Mouse (Mus musculus) forelimb bud, embryonic 11.5 days (tissue): ENCODE measurements at regions not wholly inside any gene's neighbourhood (a gene's known extent, or its start where the extent isn't known, plus 50 kb on each side); places are given as distances from the start of the nearest gene placed in this dataset.

ENCODE experiments used
- DNase-seq: peaks from one replicate; pipeline ENCODE4 v3.0.0-alpha.2; 2012; ENCODE audit warnings: low read depth, low spot score

DNA sequence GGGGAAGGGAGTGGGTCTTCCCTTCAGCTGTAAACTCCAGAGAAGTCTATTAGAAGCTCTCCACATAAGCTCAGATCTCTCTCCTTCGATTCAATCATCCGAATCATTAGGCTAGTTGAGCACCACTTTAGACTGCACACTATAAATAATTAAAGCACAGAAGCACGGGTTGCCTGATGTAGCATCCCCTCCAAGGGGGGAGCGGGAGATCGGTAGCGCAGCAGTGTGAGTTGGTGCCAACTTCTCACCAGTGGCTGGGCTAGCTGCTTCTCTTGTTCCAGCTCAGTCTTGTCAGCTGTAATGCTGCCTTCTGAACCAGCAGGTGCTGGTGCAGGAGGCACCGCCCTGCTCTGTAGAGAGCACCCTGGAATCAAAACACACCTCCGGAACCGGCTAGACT is 78.6 kb downstream of the A830031A19Rik start:
- DNase-seq = no peak

DNA sequence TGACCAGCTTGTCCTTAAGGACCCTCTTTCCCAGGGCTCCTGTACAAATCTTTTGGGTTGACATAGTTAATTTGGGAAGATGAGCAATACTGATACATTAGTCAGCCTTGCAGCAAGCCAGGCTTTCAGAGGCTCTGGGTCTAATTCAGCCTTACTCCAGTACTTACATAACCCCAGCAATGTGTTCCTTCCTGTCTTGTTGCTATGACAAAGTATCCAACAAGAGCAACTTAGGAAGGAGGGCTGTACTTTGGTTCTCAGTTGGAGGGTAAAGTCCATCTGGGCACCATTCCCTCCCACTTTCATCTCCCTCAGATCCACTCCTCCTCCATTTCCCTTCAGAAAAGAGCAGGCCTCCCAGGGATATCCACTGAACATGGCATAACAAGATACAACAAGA is 80.7 kb downstream of the A830031A19Rik start:
- DNase-seq = no peak

DNA sequence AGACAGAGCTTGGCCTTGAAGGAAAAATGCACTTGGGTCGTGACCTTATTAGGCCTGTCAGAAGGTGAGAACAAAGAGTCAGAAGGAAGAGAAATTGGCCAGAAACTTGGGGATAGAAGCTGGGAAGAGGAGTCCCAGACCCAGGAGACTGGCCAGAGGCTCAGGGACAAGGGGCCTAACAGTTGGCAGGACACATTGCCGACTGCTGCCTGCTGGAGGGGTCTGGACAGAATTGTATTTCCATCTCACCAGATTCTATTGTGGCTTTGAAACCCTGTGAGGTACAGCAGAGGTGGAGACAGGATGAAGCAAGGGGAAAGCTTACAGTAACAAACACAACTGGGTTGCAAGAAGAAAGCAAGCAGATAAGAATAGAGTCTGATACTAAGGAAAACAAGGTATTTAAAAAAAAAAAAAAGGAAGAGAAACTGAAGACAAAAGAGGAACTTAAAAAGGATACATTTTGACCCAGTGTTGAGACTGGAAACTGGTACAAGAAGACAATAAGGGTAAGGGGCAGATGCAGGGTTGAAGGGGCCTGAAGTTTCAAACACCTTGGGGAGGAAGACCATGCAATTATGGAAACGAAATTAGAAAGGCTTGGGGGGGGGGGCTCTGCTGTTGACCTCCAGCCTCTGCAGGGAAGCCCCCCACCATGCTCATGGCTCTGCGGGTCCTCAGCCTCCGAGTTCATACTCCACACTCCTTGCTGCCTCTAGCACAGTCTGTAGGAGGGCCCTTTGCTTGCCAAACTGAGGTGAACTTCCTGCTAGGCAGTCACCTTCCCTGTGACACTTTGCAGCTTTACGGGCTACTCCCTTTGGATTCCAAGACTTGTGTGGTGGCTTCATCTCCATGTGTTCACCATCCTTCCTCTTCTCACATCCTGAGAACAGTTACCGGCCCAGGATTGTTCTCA is 87.1 kb downstream of the A830031A19Rik start:
- DNase-seq = no peak

DNA sequence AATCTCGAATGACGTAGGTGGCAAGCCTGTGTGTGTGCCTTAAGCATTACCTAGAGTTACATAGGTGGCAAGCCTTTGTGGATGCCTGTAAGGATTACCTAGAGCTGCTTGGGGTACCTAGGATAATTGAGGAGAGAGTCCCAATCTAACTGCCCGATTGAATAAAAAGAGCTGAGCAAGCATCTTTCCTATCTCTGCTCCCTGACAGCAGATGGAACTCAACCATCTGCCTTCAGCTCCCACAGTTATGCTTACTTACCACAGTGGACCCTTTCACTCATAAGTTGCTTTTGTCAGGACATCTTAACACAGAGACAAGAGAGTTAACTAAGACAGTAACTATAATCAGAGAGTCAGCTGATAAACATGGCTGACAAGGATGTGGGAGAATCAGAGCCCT is 89.6 kb downstream of the A830031A19Rik start:
- DNase-seq = no peak

DNA sequence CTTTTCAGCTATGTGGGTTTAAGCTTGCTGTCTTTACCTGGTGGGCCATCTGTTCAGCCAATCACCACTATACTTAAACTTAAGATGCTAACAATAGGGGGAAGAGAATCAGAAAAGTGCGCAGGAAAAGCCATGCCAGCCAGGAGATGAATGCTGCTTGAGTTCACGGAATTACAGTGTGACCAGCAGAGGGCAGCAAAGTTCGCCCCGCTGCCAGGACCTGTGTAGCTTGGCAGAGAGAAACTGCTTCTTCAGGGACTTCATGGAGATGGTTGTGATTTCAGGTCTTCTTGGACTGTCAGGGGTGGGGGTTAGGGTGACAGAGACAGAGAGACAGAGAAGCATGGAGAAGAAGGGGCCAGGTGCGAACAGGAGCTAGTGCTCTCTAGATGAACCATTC is 84.3 kb upstream of the Papolg start:
- peak; percentile 82 for DNase-seq

DNA sequence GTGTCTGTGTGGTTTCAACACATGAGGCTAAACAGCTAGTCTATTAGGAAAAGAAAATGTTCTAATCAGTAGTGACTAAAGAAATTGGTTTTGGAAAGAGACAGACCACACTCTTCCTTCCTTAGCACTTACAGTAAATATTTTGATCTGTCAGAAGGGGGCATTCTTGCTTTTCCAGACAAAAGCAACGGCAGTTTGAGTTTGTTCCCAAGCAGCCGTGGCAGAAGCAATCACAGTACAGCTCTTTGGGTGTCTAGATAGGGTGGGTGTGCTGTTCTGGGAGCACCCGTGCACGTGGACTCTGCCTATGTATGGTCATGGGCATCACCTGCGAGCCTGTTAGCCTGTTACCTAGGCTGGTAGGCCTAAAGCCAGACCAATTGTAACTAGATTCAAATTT is 83.2 kb upstream of the Papolg start:
- no peak for DNase-seq

DNA sequence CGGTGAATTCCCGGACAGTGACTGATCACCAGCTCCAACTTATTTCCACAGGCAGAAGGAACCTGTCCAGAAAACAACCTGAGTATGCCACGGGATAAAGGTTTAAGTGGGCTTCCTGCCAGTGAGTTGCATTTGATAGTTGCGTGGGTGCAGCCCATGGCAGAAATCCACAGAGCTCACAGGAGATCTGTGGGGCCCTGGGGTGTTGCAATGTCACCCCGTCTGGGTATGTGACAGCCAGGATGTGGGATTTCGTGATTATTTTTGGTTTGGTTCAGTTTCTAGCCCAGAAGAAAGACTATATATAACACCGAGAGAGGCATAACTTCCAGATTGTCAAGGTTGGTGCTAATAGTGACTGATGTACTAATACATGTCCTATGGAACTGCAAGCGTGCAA is 82.0 kb upstream of the Papolg start:
- DNase-seq = no peak

DNA sequence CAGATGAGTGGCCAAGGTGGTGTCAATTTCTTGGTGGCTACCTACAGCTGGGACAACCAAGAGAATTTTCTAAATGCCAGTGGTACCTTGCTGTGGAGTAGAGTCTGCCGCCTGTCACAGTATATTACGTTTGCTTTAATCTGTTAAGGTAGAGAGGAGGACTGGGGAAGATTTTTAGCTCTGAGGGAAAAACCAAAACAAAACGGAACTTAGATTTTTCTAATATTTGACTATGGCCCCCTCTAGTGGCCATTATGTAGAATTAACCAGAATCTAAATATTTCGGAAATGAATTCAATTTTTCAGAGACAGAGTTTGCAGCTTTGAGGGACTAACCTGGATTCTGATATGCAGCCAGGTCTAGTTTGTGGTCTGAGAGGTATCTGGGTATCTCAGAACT is 59.3 kb upstream of the Papolg start:
- DNase-seq = peak; percentile 46

DNA sequence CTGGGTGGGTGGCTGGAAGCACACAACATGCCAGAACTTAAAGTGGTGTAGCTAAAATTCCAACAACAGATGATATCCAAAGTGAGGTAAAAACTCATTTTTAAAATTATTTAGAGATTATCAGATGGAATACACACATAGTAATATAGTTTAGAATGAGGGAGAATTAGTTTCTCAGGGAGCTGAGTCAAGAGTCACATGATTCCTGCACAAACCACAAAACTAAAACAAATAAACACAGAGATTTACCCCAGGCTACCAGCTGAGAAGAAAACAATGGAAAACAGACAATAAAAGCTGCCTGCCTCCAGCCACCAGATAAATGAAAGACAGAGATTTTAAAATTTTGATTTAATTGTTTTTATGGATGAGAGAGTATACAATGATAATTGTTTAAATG is 50.9 kb upstream of the Papolg start:
- no peak for DNase-seq
